Mouse (Mus musculus): ENCODE results near the gene Napa.

Napa gene

GRCm38 (mm10) chr7:16132161-16132581, 33.9 kb downstream of the Napa start:
- in situ Hi-C loops (cut with MboI): no loop called here

GRCm38 (mm10) chr7:16132926-16133325, 34.7 kb downstream of the Napa start:
- in situ Hi-C loops (cut with MboI): no loop called here

- in situ Hi-C loops (cut with MboI): no loop called here
Measured at GRCm38 (mm10) chr7:16133691-16134090, 35.4 kb downstream of the Napa start.

GRCm38 (mm10) chr7:16134951-16135392, 36.7 kb downstream of the Napa start:
- in situ Hi-C loops (cut with MboI): no loop called here

GRCm38 (mm10) chr7:16146489-16147410, 48.5 kb downstream of the Napa start:
- in situ Hi-C loops (cut with MboI): loop anchor here (10.0 kb wide), 1 partner anchor 162 kb away; no protein-coding TSS in a partner anchor

- in situ Hi-C loops (cut with MboI): loop anchor here (10.0 kb wide), 1 partner anchor 163 kb away; no protein-coding TSS in a partner anchor
Measured at GRCm38 (mm10) chr7:16147643-16148042, 49.4 kb downstream of the Napa start.

GRCm38 (mm10) chr7:16149241-16149640, 51.0 kb downstream of the Napa start:
- in situ Hi-C loops (cut with MboI): loop anchor here (10.0 kb wide), 1 partner anchor 164 kb away; no protein-coding TSS in a partner anchor

- in situ Hi-C loops (cut with MboI): no loop called here
Measured at GRCm38 (mm10) chr7:16150191-16151145, 52.2 kb downstream of the Napa start.

- in situ Hi-C loops (cut with MboI): no loop called here
Measured at GRCm38 (mm10) chr7:16153522-16153921, 55.3 kb downstream of the Napa start.

GRCm38 (mm10) chr7:16155132-16155872, 57.0 kb downstream of the Napa start:
- in situ Hi-C loops (cut with MboI): no loop called here

GRCm38 (mm10) chr7:16156105-16156714, 58.0 kb downstream of the Napa start:
- in situ Hi-C loops (cut with MboI): no loop called here

- in situ Hi-C loops (cut with MboI): no loop called here
Measured at GRCm38 (mm10) chr7:16158735-16159134, 60.5 kb downstream of the Napa start.

- in situ Hi-C loops (cut with MboI): no loop called here
Measured at GRCm38 (mm10) chr7:16160702-16161101, 62.4 kb downstream of the Napa start.

- in situ Hi-C loops (cut with MboI): no loop called here
Measured at GRCm38 (mm10) chr7:16161302-16161701, 63.0 kb downstream of the Napa start.

GRCm38 (mm10) chr7:16162036-16162435, 63.8 kb downstream of the Napa start:
- in situ Hi-C loops (cut with MboI): no loop called here
